Mouse (Mus musculus) granulocyte monocyte progenitor cell, adult 5-6 weeks (primary cell): ENCODE measurements around the gene Cx3cl1. TPM values are rescaled to one million over a fixed set of nuclear protein-coding genes. Genes with fewer than 3 reads are reported as not detected.

ENCODE experiments used
- ATAC-seq: replicated peaks from 2 replicates; pipeline ENCODE4 v1.8.0; 2016; ENCODE audit warnings: mild to moderate bottlenecking, moderate TSS enrichment, inconsistent platforms; ENCODE audit not compliant: poor library complexity, severe bottlenecking
- total RNA-seq, 2 experiments: library from RNA; stranded (forward) in 1 of 2; stranded (reverse) in 1 of 2; fragments of 200-712, 200-1000 nt in 1 of 2; fragments of >200 nt in 1 of 2; fragmentation: Nextera tagmentation in 1 of 2; gene quantifications; 2 replicates each; pipeline ENCODE4 v1.2.3; 2014 to 2017

Gene Cx3cl1
- total RNA-seq, 2 experiments from 2014 or later = 1.3 TPM; not detected in 1

DNA sequence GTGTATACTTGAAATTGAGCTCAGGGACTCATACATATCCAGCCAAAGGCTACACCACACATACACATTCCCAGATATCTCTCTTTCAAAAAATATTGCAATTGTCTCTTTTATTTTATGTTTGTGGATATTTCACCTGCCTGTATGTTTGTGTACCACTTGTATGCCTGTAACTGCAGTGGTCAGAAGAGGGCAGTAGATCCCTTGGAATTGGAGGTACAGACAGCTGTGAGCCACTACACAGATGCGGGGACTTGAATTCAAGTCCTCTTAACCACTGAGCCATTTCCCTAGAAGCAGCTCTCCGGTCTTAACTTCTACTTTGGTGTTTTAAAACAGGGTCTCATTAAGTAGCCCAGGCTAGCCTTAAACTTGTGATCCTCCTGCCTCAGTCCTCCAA, 23.0 kb downstream of the Cx3cl1 start:
- ATAC-seq = no peak

DNA sequence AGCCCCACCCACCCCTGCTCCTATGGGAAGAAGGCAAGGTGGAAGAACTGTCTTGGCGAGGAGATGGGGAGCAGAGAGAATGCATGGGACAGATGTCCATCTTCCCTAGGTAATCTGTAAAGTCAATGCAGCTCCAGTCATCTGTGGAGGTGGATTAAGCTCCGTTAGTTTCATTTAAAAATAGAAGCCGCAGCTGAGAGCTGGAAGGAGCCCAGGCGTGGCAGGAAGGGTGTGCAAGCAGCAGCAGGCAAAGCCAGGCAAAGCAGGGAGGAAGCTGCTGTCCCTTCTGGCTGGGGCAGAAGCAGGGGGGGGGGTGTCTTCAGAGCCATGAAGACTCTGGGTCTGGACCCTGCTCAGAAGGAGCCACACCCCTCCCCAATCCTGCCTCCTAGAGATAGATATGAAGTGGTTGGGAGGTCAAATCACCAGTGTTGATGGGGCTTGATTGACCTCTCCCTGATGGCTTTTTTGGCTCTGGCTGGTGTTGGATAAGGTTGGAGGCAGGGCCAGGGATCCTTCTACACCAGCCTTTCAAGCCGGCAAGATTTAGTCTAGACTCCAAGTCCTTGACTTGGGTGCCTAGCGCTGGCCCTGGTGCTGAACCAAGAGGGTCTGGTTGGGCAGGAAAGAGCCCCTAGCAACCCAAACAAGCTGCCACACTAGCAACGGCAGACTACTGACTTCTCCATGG, 28.6 kb downstream of the Cx3cl1 start:
- ATAC-seq = peak; percentile 43

DNA sequence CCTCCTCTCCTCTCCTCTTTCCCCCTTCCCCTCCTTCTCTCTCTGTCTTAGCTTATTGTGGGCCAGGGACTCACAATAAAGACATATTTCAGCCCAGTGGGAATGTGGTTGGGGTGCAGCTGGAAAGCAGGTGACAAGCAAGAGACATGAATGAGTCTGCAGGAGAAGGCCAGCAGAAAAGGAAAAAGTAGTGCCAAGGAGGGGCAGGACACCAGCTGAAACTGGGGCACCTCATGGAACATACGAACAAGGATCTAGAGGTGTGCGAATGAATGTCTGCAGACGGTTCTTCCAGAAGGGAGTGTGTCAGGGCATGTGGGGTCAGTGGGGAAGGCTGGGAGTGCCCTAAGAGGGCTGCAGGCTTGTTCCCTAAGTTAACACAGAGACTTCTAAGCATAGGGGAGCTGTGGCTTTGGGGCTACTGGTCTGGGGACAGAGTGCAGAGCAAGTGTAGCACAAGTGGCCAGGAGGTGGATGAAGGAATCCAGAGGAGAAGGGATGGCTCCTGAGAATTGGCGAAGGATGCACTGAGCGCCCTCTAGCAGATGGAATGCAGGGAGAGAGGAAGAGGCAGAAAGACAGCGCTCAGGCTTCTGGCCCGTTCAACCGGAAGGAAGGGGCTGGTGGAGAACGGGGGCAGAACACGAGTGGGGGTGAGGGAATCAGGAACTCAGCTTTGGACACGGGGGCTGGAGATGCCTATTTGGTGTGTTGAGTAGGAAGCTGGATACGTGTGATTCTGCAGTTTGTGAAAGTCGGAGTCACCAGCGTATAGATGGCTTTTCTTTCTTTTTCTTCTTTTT, 29.7 kb downstream of the Cx3cl1 start:
- ATAC-seq = peak; percentile 24

DNA sequence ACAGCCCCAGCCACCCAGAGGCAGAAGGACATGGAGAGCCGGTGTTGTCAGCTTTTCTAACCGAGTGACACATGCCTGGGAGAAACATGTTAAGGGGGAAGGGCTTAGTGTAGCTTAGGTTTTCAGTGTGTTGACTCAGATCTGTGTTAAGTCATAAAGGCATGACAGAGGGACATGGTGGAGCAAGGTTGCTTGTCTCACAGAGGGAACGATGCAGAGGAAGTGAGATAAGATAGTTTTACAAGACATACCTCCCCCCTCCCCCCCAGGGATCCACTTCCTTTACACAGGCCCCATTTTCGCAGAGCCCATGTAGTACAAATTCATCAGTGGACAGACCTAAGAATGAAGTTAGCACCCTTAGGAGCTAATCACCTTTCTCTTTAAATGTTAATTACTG, 30.6 kb downstream of the Cx3cl1 start:
- peak; percentile 73 for ATAC-seq

DNA sequence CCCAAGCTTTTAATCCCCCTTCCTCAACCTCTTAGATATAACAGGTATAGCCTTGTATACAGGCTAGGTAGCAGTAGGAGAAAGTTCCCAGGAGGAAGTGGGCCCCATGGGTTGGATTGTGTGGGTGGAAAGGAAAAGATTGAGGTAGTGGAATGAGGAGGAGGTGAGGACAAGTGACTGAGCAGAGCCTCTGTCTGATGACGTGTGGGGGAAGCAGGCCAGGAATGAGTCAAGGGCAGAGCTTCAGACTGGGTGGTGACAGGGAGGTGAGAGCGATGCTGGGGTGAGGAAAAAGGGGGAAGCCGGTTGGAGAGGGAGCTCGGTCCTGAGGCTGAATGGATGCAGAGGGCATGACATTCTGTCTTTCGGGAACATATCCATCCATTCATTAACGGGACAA, 31.7 kb downstream of the Cx3cl1 start:
- no peak for ATAC-seq

DNA sequence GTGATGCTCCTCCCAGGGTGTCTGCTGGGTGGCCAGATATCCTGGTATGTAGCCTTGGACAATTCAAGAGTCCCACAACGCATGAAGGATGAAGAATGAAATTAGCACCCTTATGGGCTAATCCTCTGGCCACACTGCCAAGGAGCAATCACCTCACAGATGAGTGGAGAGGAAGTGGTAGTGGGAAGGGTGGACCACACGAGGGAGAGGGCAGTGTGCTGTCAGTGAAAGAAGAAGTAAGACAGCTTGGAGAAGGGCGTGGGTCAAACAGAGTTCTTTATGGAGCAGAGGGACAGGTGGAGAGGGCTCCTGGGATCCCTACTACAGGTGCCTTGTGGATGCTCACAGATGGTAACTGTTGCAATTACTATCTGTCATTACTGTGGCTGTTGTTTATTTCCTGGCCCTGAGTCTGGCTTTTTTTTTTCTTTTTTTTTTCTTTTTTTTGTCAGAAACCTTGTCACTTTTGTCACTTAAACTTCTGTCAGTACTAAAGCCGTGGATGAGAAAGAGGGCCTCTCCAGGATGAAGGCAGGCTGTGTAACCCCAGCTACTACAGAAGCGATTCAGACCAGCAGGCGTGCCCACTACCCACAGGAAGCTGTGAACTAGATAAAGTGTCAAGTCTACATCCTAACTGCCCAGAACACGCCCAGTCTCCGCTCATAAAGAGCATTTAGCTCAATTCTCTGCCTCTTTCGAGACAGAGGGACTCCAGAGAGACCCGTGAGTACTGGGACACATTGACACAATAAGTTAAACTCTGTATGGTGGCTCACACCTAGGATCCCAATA, 32.9 kb downstream of the Cx3cl1 start:
- peak; percentile 78 for ATAC-seq

DNA sequence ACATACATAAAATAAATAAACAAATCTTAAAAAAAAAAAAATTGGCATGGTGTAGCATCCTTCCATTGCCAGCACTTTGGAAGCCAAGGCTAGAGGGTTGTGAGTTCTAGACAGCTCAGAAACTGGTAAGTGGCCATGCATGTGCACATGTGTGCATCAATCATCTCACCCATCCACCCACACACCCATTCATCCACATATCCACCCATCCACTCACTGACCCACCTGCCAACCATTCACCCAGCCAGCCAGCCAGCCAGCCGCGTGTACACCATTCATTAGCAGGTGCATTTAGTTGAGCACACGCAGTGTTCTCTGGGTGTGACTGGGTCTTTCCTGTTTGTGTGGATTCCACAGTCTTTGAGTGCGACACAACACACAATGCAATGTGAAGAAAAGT, 34.0 kb downstream of the Cx3cl1 start:
- no peak for ATAC-seq

DNA sequence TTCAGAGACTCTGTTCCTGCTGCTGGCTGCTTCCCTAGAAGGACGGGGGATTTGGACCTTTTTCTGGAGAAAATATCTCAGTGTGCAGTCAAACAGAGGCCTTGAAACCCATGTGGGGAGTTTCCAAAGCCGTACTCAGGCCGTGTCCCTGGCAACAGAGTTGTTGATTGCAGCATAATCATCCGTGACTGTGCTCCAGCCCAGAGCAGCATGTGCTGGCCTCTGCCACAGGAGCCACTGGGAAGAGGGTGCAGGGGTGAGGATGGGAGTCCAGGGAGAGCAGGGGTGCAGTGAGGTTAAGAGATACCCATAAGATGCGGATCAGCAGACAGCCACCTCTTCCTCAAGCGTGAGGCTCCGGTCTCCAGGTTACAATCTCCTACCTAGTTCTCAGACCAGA, 35.7 kb downstream of the Cx3cl1 start:
- no peak for ATAC-seq

DNA sequence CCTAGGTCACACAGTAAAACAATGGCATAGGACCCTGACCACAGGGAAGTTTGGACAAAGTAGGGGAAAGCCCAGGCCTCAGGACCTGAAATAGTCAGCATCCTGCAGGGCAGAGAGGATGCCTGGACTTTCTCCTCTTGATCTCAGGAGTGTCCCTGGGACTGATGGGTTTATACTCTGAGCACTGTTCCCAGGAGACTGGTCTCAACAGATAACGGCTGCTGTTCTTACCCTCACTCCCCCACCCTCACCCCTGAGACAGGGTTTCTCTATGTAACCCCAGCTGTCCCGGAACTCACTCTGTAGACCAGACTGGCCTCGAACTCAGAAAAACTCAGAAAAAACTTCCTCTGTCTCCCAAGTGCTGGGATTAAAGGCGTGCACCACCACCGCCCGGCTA, 36.6 kb downstream of the Cx3cl1 start:
- no peak for ATAC-seq

DNA sequence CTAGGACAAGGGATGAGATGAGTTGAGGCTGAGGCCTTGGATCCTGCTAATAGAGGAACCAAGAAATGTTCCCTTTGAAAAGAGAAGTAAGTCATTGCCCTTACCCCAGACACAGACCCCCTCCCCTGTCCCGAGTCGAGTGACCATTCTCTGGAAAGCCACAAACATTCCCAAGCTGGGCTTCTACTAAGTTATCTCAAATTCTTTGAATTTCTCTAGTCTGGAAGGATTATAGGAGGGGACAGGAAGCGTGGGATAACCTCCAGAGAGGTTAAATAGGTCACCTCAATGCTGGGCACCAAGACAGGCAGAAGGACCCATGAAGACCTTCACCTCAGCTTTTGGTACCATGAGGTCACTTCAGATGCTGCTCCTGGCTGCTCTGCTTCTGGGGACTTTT, 38.3 kb downstream of the Cx3cl1 start, which contains the start of gene Ccl17:
TSS of gene Ccl17 (plus strand) at position 301 of the 400 bp plus-strand sequence.
- ATAC-seq = peak; percentile 20

DNA sequence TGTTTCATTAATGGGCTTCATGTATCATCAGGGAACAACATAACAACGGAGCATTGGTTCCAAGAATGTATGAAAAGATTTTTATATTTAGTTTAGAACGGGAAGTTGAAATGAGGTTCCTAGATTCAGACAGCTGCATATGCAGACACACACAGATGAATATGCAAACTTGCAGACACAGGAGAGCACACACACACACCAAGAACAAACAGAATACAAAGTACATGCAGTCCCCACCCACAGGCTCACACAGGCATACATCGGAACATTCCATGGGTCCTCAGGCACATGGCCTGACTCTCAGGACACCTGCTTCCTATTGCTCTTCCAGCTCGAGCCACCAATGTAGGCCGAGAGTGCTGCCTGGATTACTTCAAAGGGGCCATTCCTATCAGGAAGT, 39.0 kb downstream of the Cx3cl1 start:
- no peak for ATAC-seq

DNA sequence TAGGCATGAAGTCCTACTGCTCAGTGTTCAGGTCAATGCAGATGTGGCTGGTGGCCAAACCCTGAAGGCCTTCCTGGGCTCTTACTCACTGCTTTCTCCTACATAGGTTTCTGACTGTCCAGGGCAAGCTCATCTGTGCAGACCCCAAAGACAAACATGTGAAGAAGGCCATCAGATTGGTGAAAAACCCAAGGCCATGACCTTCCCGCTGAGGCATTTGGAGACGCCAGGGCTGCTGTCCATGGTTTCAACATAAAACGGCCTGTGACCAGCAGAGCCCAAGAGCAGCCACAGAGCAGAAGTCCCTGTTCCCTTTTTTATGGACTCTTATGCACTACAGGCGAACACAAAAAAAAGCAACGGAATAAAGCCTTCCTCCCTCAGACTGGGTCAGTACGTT, 39.8 kb downstream of the Cx3cl1 start:
- peak; percentile 85 for ATAC-seq

DNA sequence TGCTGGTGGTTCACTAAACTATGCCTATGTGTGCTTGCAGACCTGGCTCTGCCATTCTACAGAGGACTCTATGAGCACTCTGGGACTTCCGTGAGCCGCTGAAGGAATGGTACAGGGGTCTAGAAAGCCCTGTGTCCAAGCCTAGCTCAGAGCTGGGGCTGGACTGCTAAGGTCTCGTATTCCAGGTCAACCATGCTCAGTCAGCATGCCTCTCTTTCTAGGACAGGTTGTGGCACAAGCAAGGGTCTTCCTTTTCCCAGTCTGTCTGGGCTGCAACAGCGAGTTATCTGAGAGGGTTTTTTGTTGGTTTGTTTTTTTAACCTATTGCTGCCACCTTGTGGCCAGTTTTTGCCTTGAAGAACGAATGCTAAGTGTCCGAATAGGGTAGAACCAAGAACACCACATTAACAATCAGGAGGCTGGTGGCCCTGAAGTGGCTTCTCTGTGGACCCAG, 40.9 kb downstream of the Cx3cl1 start:
- ATAC-seq = peak; percentile 36

DNA sequence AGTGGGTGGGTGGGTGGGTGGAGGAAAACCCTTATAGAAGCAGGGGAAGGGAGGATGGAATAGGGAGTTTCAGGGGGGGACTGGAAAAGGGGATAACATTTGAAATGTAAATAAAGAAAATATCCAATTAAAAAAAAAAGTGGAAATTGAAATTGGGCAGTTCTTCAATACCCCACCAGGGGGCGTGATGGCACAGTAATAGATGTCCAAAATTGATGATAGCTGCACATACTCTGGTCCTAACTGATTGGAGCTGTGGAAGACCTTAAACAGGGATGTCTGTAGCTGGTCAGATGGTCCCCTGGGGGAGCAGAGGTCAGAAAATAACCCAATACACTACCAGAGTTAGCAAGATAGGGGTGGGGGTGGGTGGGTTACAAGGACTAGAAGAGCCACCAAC, 42.7 kb downstream of the Cx3cl1 start:
- ATAC-seq = no peak

DNA sequence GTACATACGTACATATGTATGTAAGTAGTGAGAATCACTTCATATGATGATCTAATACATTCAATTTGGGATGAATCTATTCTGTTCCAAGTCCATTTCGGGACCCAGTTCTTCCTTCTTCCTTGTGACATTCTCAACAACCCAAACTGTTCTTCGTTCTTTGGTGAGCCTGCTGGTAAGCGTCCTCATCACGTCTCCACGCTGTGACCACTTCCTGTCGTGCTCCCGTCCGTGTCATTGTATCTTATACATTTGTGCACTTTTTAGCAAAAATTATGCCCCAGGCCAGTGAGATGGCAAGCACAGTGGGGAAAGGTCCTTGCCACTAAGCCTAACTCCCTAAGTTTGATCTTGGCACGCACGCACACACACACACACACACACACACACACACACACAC, 46.1 kb downstream of the Cx3cl1 start:
- no peak for ATAC-seq

DNA sequence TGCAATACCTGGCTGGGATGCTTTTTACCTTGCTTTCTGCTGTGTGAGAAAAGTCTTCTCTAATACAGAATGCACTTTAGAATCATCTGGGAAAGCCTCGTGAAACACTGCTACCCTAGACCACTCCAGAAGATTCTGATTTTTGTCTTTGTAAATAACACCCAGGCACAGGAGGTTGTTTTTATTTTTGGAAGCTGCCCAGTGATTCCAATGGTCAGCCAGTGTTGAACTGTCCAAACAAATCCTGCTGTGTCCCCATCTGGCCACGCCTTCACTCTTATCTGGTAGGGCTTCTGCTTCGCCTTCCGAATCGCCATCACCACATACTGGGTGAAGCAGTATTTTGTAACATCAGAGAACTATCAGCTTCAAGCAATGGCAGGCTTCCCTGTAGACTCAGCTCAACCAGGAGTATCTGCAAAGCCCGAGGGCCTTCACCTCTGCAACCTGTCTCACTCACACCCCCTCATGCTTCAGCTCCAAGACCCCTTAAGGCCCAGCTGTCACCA, 47.9 kb downstream of the Cx3cl1 start:
- ATAC-seq = no peak

DNA sequence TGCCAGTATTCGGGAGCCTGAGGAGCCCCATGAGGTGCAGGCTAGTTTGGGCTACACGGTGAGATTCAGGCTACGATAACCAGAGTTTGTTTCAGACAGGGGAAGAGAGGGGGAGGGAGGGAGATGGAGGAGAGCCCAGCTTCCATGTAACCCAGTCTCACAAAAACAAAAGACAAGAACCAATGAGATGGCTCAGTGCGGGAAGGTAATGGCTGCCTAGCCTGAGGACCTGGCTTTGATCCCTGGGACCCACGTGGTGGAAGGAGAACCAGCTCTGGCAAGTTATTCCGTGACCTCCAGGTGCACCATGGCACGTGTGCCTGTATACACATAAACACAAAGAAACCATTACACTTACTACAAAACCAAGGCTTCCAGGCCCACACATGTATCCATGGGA, 48.7 kb downstream of the Cx3cl1 start:
- no peak for ATAC-seq

DNA sequence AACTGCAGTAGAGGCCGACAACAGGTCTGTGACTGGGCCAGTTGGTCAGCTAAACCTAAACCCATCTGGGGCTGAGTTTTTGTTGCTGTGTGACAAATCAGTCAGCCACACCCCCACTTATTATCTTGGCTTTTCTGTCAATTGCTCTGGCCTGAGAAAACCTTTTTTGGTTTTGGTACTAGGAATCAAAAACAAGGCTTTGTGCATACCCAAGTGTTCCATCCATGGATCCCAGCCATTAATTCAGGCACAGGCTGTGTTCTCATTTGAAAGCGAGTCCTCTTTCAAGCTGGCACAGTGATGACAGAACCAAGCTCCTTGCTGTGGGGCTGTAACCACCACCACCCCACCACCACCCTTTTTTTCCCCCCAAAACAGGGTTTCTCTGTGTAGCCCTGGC, 49.6 kb downstream of the Cx3cl1 start:
- no peak for ATAC-seq

DNA sequence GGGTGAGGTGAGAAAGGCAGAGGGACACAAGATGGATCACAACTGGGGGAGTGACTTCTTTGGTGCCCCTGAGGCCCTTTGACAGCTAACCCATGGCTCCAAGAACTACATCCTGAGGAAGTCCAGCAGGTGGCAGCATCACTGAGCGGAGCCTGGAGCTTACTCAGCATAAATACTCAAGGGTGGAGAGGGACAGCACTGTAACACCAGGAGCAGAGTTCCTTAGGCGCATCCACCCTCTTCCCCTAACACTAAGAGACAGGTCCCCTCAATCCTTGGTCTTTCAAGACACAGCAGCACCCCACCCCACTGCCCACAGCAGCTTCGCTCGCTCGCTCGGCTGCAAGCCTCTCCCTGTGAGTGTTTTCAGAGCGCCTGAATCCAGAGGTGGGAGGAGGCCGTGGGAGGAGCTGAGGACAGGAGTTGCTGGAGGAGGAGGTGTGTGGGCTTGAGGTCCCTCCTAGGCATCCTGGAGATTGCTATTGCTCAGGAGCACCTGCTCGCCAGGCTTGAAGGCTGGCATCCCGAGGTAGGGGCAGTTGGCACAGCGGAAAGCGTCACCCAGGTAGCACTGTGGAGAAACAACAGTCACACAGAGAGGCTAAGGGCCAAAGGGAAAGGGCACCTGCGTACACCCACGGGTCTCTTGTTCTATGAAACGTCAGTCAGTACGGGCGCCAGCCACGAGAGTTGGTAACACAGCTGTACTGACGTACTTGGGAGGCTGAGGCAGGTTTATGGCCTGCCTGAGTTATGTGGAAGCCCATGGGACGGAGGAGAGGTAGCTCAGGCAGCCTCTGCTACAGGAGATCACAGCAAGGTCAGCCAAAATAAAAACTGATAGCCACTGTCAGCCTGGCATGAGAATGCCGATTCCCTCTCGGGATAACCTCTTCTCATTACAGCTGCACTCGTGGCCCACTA, 51.1 kb downstream of the Cx3cl1 start:
- peak; percentile 67 for ATAC-seq

DNA sequence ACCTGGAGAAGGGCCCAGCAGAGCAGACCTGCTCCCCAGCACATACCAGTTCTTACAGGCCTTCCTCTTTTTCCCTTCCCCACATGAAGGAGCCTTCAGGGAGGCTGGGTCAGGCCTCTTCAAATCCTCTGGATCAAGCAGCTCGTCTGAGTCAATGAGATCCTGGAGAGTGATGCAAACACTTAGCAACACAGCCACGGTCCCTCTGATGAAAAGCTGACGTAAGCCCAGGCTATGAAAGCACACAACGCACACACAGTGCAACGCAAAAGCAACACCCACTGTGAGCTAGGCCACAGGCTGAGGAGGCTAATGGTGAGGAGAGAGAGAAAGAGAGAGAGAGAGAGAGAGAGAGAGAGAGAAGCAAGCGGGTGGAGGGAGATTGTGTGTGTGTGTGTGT, 53.4 kb downstream of the Cx3cl1 start:
- no peak for ATAC-seq
